22 mouse cellular contexts compared by ENCODE assay signal in genomic region chr9:96237391-96237790, GRCm38 (mm10). TPM values are rescaled to one million over a fixed set of nuclear protein-coding genes. Genes with fewer than 3 reads are reported as not detected.
DNase-seq lines count a peak whose midpoint lies in the region; ATAC-seq and TF ChIP-seq lines count a peak whose summit lies in the region.
"Had no signal": no experiment of that assay in that cellular context is flagged by ENCODE, and none has a peak within 500 bp of the region (broad histone marks: within the 10 kb centered on the region; RNA-seq: fewer than 3 reads in every experiment).

No protein-coding gene starts in this region.

- peaks cover 44% of the 10 kb centered on the region for H3K4me1 ChIP-seq in liver, embryonic 12.5 days
- peaks cover 11% of the 10 kb centered on the region for H3K4me1 ChIP-seq in liver, embryonic 11.5 days (replicated peaks; ENCODE audit: control insufficient read depth, insufficient read depth, low read length)
- H3K4me1 ChIP-seq in lung, adult 2 months (ENCODE audit: control insufficient read depth, insufficient read depth, low read length) = no peaks in the 10 kb centered on the region
- no peaks in the 10 kb centered on the region for H3K4me1 ChIP-seq in hindbrain, embryonic 16.5 days (ENCODE audit: control insufficient read depth, insufficient read depth, low read depth, low read length)
- H3K4me1 ChIP-seq: forebrain, embryonic 12.5 days had no signal

- H3K4me2 ChIP-seq in liver, embryonic 12.5 days = no peak overlapping the region
- H3K4me2 ChIP-seq in liver, embryonic 11.5 days = no peak overlapping the region
- no peak overlapping the region for H3K4me2 ChIP-seq in hindbrain, embryonic 16.5 days (ENCODE audit: low read length)
- H3K4me2 ChIP-seq: forebrain, embryonic 12.5 days; heart, embryonic 13.5 days; hindbrain, embryonic 14.5 days had no signal

- H3K27ac ChIP-seq in liver, embryonic 12.5 days = 0 out of 2 replicates have a peak overlapping the region, but pooled peaks have one; percentile 45
- H3K27ac ChIP-seq in liver, embryonic 11.5 days (ENCODE audit: low read depth, low read length) = no peak overlapping the region
- H3K27ac ChIP-seq in hindbrain, embryonic 16.5 days (ENCODE audit: low read depth, low read length) = no peak overlapping the region
- H3K27ac ChIP-seq: forebrain, embryonic 12.5 days; heart, adult 2 months; heart, embryonic 10.5 days; heart, embryonic 13.5 days; hindbrain, embryonic 14.5 days had no signal

- H3K4me3 ChIP-seq in liver, embryonic 12.5 days = no peak overlapping the region
- no peak overlapping the region for H3K4me3 ChIP-seq in liver, embryonic 11.5 days (ENCODE audit: low read depth, low read length)
- no peak overlapping the region for H3K4me3 ChIP-seq in lung, adult 2 months (replicated peaks; ENCODE audit: extremely low read depth, low read depth, low read length)
- H3K4me3 ChIP-seq in hindbrain, embryonic 16.5 days (ENCODE audit: low read length) = no peak overlapping the region
- H3K4me3 ChIP-seq: forebrain, embryonic 12.5 days; heart, adult 2 months; heart, embryonic 10.5 days; heart, embryonic 13.5 days had no signal

- 0 out of 2 replicates have a peak overlapping the region, but pooled peaks have one; percentile 31 for H3K9ac ChIP-seq in liver, embryonic 12.5 days
- H3K9ac ChIP-seq in liver, embryonic 11.5 days (ENCODE audit: low read depth, low read length) = no peak overlapping the region
- no peak overlapping the region for H3K9ac ChIP-seq in hindbrain, embryonic 16.5 days (ENCODE audit: low read depth, low read length)
- H3K9ac ChIP-seq: forebrain, embryonic 12.5 days; heart, embryonic 13.5 days; hindbrain, embryonic 14.5 days had no signal

- no peak for DNase-seq in liver, embryonic 11.5 days (ENCODE audit: low spot score)
- no peak for DNase-seq in lung, adult 2 months
- DNase-seq: adrenal gland, postnatal 10 days; adrenal gland, postnatal 36 days; cerebellum, adult 18-20 months; cerebellum, adult 9-10 months; cerebellum, postnatal 14 days; gastrocnemius, postnatal 10 days; gastrocnemius, postnatal 36 days; heart, adult 2 months; heart, postnatal 14 days; heart, postnatal 4 days had no signal

- H3K9me3 ChIP-seq in liver, embryonic 12.5 days (replicated peaks) = no peaks in the 10 kb centered on the region
- H3K9me3 ChIP-seq in liver, embryonic 11.5 days (ENCODE audit: control insufficient read depth, low read length) = no peaks in the 10 kb centered on the region
- H3K9me3 ChIP-seq in hindbrain, embryonic 16.5 days (ENCODE audit: control insufficient read depth, low read length) = no peaks in the 10 kb centered on the region
- H3K9me3 ChIP-seq: forebrain, embryonic 12.5 days; heart, embryonic 10.5 days; heart, embryonic 13.5 days had no signal

- WGBS in liver, embryonic 12.5 days (ENCODE audit: insufficient replicate concordance) = 70% methylated on average over 1 of the region's 1 CpGs
- WGBS in liver, embryonic 11.5 days = 76% methylated on average over 1 of the region's 1 CpGs
- WGBS in lung, adult 2 months = 87% methylated on average over 1 of the region's 1 CpGs
- 90% methylated on average over 1 of the region's 1 CpGs for WGBS in hindbrain, embryonic 16.5 days

- no peaks in the 10 kb centered on the region for H3K27me3 ChIP-seq in liver, embryonic 12.5 days (replicated peaks)
- no peaks in the 10 kb centered on the region for H3K27me3 ChIP-seq in liver, embryonic 11.5 days (replicated peaks; ENCODE audit: control insufficient read depth, insufficient read depth, low read length)
- no peaks in the 10 kb centered on the region for H3K27me3 ChIP-seq in hindbrain, embryonic 16.5 days (replicated peaks; ENCODE audit: control insufficient read depth, insufficient read depth, low read length)
- H3K27me3 ChIP-seq: forebrain, embryonic 12.5 days; heart, embryonic 13.5 days; Patski had no signal

- H3K36me3 ChIP-seq in liver, embryonic 12.5 days = 0 out of 2 replicates have a peak, but pooled peaks cover under 1% of the 10 kb centered on the region
- no peaks in the 10 kb centered on the region for H3K36me3 ChIP-seq in liver, embryonic 11.5 days (ENCODE audit: control insufficient read depth, insufficient read depth, low read length)
- no peaks in the 10 kb centered on the region for H3K36me3 ChIP-seq in hindbrain, embryonic 16.5 days (ENCODE audit: control insufficient read depth, insufficient read depth, low read length)
- H3K36me3 ChIP-seq: forebrain, embryonic 12.5 days had no signal

- TF ChIP-seq CTCF in lung, adult 2 months (IDR thresholded peaks at IDR 0.05; ENCODE audit: insufficient read depth, low read length) = no peak

- no peak for ATAC-seq in liver, embryonic 12.5 days
- no peak for ATAC-seq in liver, embryonic 11.5 days (replicated peaks; ENCODE audit: low FRiP score)
- 0 out of 2 replicates have a peak, but pooled peaks have one; percentile 31 for ATAC-seq in erythroid progenitor cell, adult 5-6 weeks (replicated peaks; ENCODE audit: low FRiP score, poor library complexity, severe bottlenecking)
- 0 out of 2 replicates have a peak, but pooled peaks have one; percentile 10 for ATAC-seq in megakaryocyte progenitor cell, adult 5-6 weeks (replicated peaks; ENCODE audit: poor library complexity)
- ATAC-seq in hindbrain, embryonic 16.5 days = no peak
- ATAC-seq: forebrain, embryonic 16.5 days; Patski had no signal

- TF ChIP-seq POLR2A in lung, adult 2 months (IDR thresholded peaks at IDR 0.05; ENCODE audit: borderline replicate concordance, extremely low read depth, low read depth, low read length) = no peak

RNA-seq across cellular contexts. Expression of gene Tfdp2, which starts 41.3 kb away (rescaled TPM):
- 85.7 and 88.3 TPM in 2 replicates for polyA plus RNA-seq in liver, embryonic 12.5 days (2016; fragmentation: Nextera tagmentation; extraction: Ambion mirVana)
- polyA plus RNA-seq in liver, embryonic 11.5 days (2014; fragmentation: Nextera tagmentation; extraction: Ambion mirVana) = 54.3 and 62.8 TPM in 2 replicates
- 345 and 410 TPM in 2 replicates for total RNA-seq in erythroid progenitor cell, adult 5-6 weeks (2015; ENCODE audit: low replicate concordance)
- 531 and 538 TPM in 2 replicates for total RNA-seq in erythroid progenitor cell, adult 5-6 weeks (2017; ENCODE audit: low replicate concordance)
- total RNA-seq in megakaryocyte progenitor cell, adult 5-6 weeks (2015) = 25.2 and 26.1 TPM in 2 replicates
- 35.0 and 36.6 TPM in 2 replicates for total RNA-seq in megakaryocyte progenitor cell, adult 5-6 weeks (2017)
- polyA plus RNA-seq in lung, adult 2 months (2012; rRNA removed) = 19.5 and 25.6 TPM in 2 replicates
- polyA plus RNA-seq in hindbrain, embryonic 16.5 days (2015; fragmentation: Nextera tagmentation; extraction: Ambion mirVana) = 14.9 and 17.1 TPM in 2 replicates

Comparison
In these comparisons a context has a peak if more than half of its experiments do, and no peak if none do; other contexts are left out.
1. ATAC-seq: peak in erythroid progenitor cell, adult 5-6 weeks (single experiment) and megakaryocyte progenitor cell, adult 5-6 weeks (single experiment); none in liver, embryonic 12.5 days (single experiment), liver, embryonic 11.5 days (single experiment) and hindbrain, embryonic 16.5 days (single experiment).